Mouse (Mus musculus): ENCODE results near the gene Ripk4.

Gene Ripk4

GRCm38 (mm10) chr16:97736562-97736961 lies 27.0 kb downstream of the Ripk4 start:
- no peak for DNase-seq (ENCODE audit: low read depth, low spot score)

GRCm38 (mm10) chr16:97734760-97735322 lies 28.7 kb downstream of the Ripk4 start:
- no peak for DNase-seq (ENCODE audit: low read depth, low spot score)

- DNase-seq (ENCODE audit: low read depth, low spot score): no peak
Measured at GRCm38 (mm10) chr16:97733599-97733998, 30.0 kb downstream of the Ripk4 start.

GRCm38 (mm10) chr16:97730321-97730720 lies 33.3 kb downstream of the Ripk4 start:
- no peak for DNase-seq (ENCODE audit: low read depth, low spot score)

GRCm38 (mm10) chr16:97726436-97726835 lies 37.2 kb downstream of the Ripk4 start:
- no peak for DNase-seq (ENCODE audit: low read depth, low spot score)

- no peak for DNase-seq (ENCODE audit: low read depth, low spot score)
Measured at GRCm38 (mm10) chr16:97720093-97720492, 43.5 kb downstream of the Ripk4 start.

GRCm38 (mm10) chr16:97719392-97719983 lies 44.1 kb downstream of the Ripk4 start:
- no peak for DNase-seq (ENCODE audit: low read depth, low spot score)

GRCm38 (mm10) chr16:97716567-97716966 lies 47.0 kb downstream of the Ripk4 start:
- DNase-seq (ENCODE audit: low read depth, low spot score): no peak

- DNase-seq (ENCODE audit: low read depth, low spot score): no peak
Measured at GRCm38 (mm10) chr16:97712129-97712528, 51.5 kb downstream of the Ripk4 start.

- DNase-seq (ENCODE audit: low read depth, low spot score): no peak
Measured at GRCm38 (mm10) chr16:97701871-97702270, 61.7 kb downstream of the Ripk4 start.

- DNase-seq (ENCODE audit: low read depth, low spot score): no peak
Measured at GRCm38 (mm10) chr16:97697769-97698168, 65.8 kb downstream of the Ripk4 start.

GRCm38 (mm10) chr16:97695709-97696108 lies 67.9 kb downstream of the Ripk4 start:
- no peak for DNase-seq (ENCODE audit: low read depth, low spot score)
